Mouse (Mus musculus) layer of hippocampus, adult 2 months (tissue): ENCODE measurements around the gene Wfdc5. TPM values are rescaled to one million over a fixed set of nuclear protein-coding genes. Genes with fewer than 3 reads are reported as not detected.

Source experiments
- DNase-seq, 2 experiments: peaks; one replicate each; pipeline ENCODE4 v3.0.0; 2022; ENCODE audit warnings: low spot score in 2 of 2
- H3K27ac ChIP-seq: fragments of 200-600 bp; 2 replicates; pipeline ENCODE4 v1.8.1; 2022
- H3K4me3 ChIP-seq: fragments of 200-600 bp; 2 replicates; pipeline ENCODE4 v1.8.1; 2022; ENCODE audit warnings: mild to moderate bottlenecking
- CTCF ChIP-seq: fragments of 200-600 bp; conservative IDR thresholded peaks from 2 replicates; pipeline ENCODE4 v1.8.1; 2022; ENCODE audit warnings: antibody characterized with exemption, mild to moderate bottlenecking, moderate library complexity
- total RNA-seq, 2 experiments: library from RNA; stranded (reverse); gene quantifications; 2 replicates each; pipeline ENCODE4 v1.2.3; 2021

The Wfdc5 gene
- total RNA-seq, 2 experiments from 2014 or later = not detected

- no peak for TF ChIP-seq CTCF
- H3K27ac ChIP-seq = no peak within 1 kb of the TSS
- no peak for DNase-seq
- H3K4me3 ChIP-seq = no peak within 1 kb of the TSS
Measured at GRCm38 (mm10) chr2:164190576-164190975, 8.0 kb upstream of the Wfdc5 start, which contains the start of gene Wfdc12. Gene Wfdc12, minus strand, starts transcription at chr2:164190608.

GRCm38 (mm10) chr2:164188722-164189121 lies 6.2 kb upstream of the Wfdc5 start:
- DNase-seq = no peak
- Histone ChIP-seq H3K27ac (no peak overlapping the region), H3K4me3 (no peak overlapping the region)
- TF ChIP-seq CTCF = peak; percentile 67

GRCm38 (mm10) chr2:164184145-164184719 lies 1.7 kb upstream of the Wfdc5 start:
- DNase-seq = no peak
- H3K4me3 ChIP-seq = no peak overlapping the region
- no peak for TF ChIP-seq CTCF
- no peak overlapping the region for H3K27ac ChIP-seq

DNA sequence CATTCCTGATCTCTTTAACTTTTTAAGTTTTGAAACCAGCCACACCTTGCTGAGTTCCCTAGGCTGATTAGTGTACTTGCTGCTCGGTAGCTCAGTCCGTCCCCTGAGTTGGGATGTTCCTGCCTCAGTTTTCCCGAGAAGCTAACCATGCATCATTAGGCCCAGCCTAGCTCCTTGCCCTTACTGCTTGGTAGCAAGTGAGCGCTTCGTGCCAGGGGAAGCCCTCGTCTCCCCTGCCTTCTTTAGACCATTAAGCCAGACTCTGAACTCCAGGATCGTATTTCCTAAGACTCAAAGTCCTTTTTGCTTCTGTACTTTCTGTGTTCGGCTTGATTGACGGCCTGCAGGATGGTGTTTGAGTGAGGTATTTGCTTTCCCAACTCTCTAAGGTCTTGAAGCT lies 798 bp upstream of the Wfdc5 start:
- DNase-seq = no peak

GRCm38 (mm10) chr2:164180770-164181169 lies 1.8 kb downstream of the Wfdc5 start:
- no peak for TF ChIP-seq CTCF
- no peak overlapping the region for H3K4me3 ChIP-seq
- DNase-seq = no peak
- H3K27ac ChIP-seq = no peak overlapping the region

More for the DNA sequence above, 798 bp upstream of the Wfdc5 start:
- H3K4me3 ChIP-seq = no peak overlapping the region
- H3K27ac ChIP-seq = no peak overlapping the region
- TF ChIP-seq CTCF = no peak

GRCm38 (mm10) chr2:164180124-164180523 lies 2.4 kb downstream of the Wfdc5 start:
- DNase-seq = peak in 1 of 2 experiments; percentile 51
- peak; percentile 66 for TF ChIP-seq CTCF
- no peak overlapping the region for H3K27ac ChIP-seq
- no peak overlapping the region for H3K4me3 ChIP-seq

DNA sequence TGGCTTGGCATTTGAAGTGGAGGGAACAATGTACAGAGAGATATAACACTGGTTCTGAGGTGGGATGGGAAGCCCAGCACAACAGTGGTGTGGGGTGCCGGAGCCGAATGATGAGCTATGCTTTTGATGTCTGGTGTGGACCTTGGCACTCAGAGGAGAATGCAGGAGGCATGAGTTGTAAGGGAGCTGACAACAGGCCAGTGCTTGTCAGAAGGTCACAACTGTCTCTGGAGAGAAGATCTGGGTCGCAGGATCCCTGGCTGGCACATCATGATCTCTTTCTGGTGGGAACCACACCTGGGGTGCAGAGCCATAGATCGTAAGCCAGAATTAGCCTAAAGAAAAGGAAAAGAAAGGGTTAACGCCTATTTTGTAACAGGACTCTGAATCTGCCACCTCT lies 4.7 kb downstream of the Wfdc5 start:
- no peak for TF ChIP-seq CTCF
- DNase-seq = no peak

DNA sequence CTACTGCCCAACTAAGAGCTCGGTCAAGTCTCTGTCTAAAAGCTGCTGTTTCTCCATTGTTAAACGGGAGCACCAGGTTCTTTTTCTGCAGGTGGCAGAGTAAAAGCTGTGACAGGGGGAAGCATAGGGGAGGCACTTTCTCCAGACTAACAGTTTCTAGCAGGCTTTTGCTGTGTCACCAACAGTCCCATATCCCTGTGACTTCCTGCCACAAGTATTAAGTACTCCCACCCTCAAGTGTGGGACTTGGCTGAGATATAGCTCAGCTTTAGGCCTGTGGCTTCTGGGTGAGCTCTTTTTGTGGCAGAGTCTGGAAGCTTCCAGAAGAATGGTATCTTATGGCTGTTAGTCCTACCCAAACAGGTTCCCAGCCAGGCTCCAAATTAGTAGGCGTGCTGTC lies 6.7 kb downstream of the Wfdc5 start:
- TF ChIP-seq CTCF = no peak
- H3K4me3 ChIP-seq = no peak overlapping the region

More for the DNA sequence above, 4.7 kb downstream of the Wfdc5 start:
- Histone ChIP-seq H3K27ac (no peak overlapping the region), H3K4me3 (no peak overlapping the region)

GRCm38 (mm10) chr2:164174649-164175395 lies 7.7 kb downstream of the Wfdc5 start:
- DNase-seq = peak; percentile 55 to 78
- H3K4me3 ChIP-seq = no peak overlapping the region
- TF ChIP-seq CTCF = no peak
- H3K27ac ChIP-seq = peak overlapping the region; percentile 48

More for the DNA sequence above, 6.7 kb downstream of the Wfdc5 start:
- H3K27ac ChIP-seq = no peak overlapping the region
- DNase-seq = no peak

DNA sequence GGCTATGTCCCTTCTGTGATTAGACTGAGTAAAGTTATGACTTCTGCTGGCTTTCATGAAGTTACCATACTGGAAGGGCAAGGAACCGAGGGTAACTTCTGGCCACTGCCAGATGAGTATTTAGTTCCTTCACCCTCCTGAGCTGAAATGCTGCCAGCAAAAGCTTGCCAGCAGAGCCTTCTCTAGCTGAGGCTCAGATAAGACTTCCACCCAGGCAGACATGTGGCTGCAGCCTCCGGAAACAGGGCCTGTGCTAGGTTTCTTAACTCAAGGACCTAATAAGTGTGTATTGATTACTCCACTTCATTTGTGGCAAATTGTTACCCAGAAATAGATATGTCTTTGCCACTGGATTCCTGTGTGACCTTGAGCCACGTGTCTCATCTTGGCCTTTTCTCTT lies 9.1 kb downstream of the Wfdc5 start:
- no peak for TF ChIP-seq CTCF
- H3K27ac ChIP-seq = no peak overlapping the region
- H3K4me3 ChIP-seq = no peak overlapping the region
- DNase-seq = no peak

- H3K4me3 ChIP-seq = peak within 1 kb of the TSS; percentile 45
- TF ChIP-seq CTCF = no peak
- DNase-seq = no peak
- H3K27ac ChIP-seq = no peak within 1 kb of the TSS
Measured at GRCm38 (mm10) chr2:164170902-164171301, 11.6 kb downstream of the Wfdc5 start, which contains the start of gene Kcns1. Gene Kcns1, minus strand, starts transcription at chr2:164171113.

- no peak for TF ChIP-seq CTCF
- Histone ChIP-seq H3K27ac (no peak overlapping the region), H3K4me3 (peak overlapping the region; percentile 45; the same call in 1 of the 2 replicates)
- DNase-seq = no peak
Measured at GRCm38 (mm10) chr2:164170326-164170725, 12.2 kb downstream of the Wfdc5 start.

- TF ChIP-seq CTCF = peak; percentile 61
- peak in 1 of 2 experiments; percentile 44 for DNase-seq
- H3K27ac ChIP-seq = no peak overlapping the region
- H3K4me3 ChIP-seq = peak overlapping the region; percentile 42
Measured at GRCm38 (mm10) chr2:164168571-164168946, 14.0 kb downstream of the Wfdc5 start.
